Mouse (Mus musculus): ENCODE measurements around the gene Cdc14b.

DNA sequence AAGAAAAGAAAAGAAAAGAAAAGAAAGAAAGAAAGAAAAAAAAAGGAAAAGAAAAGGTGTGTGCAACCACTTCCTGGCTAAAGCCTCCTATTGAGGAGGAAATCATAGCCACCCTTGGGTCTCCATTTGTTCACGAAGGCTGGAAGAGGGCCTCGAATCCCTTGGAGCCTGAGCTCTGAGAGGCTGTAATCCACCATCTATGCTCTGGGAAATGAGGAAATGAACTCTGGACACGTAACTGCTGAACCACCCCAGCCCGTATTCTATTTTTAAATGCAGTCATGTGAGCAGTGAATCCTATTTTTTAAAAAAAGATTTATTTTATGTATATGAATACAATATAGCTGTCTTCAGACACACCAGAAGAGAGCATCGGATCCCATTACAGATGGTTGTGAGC is 5.8 kb upstream of the Cdc14b start:
- no peak for TF ChIP-seq EP300 (IDR thresholded peaks at IDR 0.05; ENCODE audit: insufficient read depth, low read depth, low read length)
- TF ChIP-seq POLR2A (IDR thresholded peaks at IDR 0.05; ENCODE audit: insufficient read depth, low read depth, low read length), result no peak
- no peak for TF ChIP-seq CTCF (IDR thresholded peaks at IDR 0.05)
